Mouse (Mus musculus) C2C12 (cell line): Measurements from ENCODE around the gene Rcan2.

Source experiments
- CEBPB ChIP-seq: IDR thresholded peaks from one replicate; pipeline ENCODE4 v1.6.1; 2011; ENCODE audit warnings: low read depth, mild to moderate bottlenecking, control low read depth, moderate library complexity
- CTCF ChIP-seq: IDR thresholded peaks from one replicate; pipeline ENCODE4 v1.5.1; 2011; ENCODE audit not compliant: control insufficient read depth, insufficient read depth, insufficient read length
- FOSL1 ChIP-seq: IDR thresholded peaks from one replicate; pipeline ENCODE4 v1.8.0; 2011; ENCODE audit warnings: mild to moderate bottlenecking, low read length; ENCODE audit not compliant: poor library complexity, insufficient read depth, severe bottlenecking
- MAX ChIP-seq: IDR thresholded peaks from one replicate; pipeline ENCODE4 v1.6.1; 2011; ENCODE audit warnings: mild to moderate bottlenecking, control low read depth
- MYOD1 ChIP-seq: IDR thresholded peaks from one replicate; pipeline ENCODE4 v1.6.1; 2011; ENCODE audit warnings: low read depth; ENCODE audit not compliant: control insufficient read depth, insufficient read length
- USF1 ChIP-seq: IDR thresholded peaks from one replicate; pipeline ENCODE4 v1.6.1; 2011; ENCODE audit warnings: low read depth, mild to moderate bottlenecking, control low read depth, moderate library complexity

- TF ChIP-seq CTCF (no peak), USF1 (no peak), CEBPB (no peak), MYOD1 (no peak), MAX (no peak), FOSL1 (no peak)
These were observed 39.1 kb downstream of the Rcan2 start for GRCm38 (mm10) chr17:43840208-43840607.
